Mouse (Mus musculus) limb, embryonic 15.5 days (tissue): ENCODE results near the gene Igfbp6. TPM values are rescaled to one million over a fixed set of nuclear protein-coding genes. Genes with fewer than 3 reads are reported as not detected.

ENCODE experiments used
- ATAC-seq: fragments of 200-750 bp; cut with Nextera tagmentation; 2 replicates; pipeline ENCODE4 v1.8.0; 2017; ENCODE audit warnings: low read depth, moderate TSS enrichment; ENCODE audit not compliant: insufficient number of reproducible peaks, low FRiP score, low TSS enrichment
- H3K27ac ChIP-seq: fragments of 300-500 bp; sonication (generic); 2 replicates; pipeline ENCODE4 v1.5.1; 2015; ENCODE audit warnings: moderate library complexity, mild to moderate bottlenecking, inconsistent platforms
- H3K27me3 ChIP-seq: fragments of 300-500 bp; sonication (generic); 2 replicates; pipeline ENCODE4 v1.6.1; 2015; ENCODE audit warnings: inconsistent platforms
- H3K36me3 ChIP-seq: fragments of 300-500 bp; sonication (generic); 2 replicates; pipeline ENCODE4 v1.6.1; 2015; ENCODE audit warnings: inconsistent platforms
- H3K4me1 ChIP-seq: fragments of 300-500 bp; sonication (generic); 2 replicates; pipeline ENCODE4 v1.6.1; 2015; ENCODE audit warnings: inconsistent platforms
- H3K4me2 ChIP-seq: fragments of 300-500 bp; sonication (generic); 2 replicates; pipeline ENCODE4 v1.6.1; 2015; ENCODE audit warnings: mild to moderate bottlenecking, inconsistent platforms
- H3K4me3 ChIP-seq: fragments of 300-500 bp; sonication (generic); 2 replicates; pipeline ENCODE4 v1.5.1; 2015; ENCODE audit warnings: mild to moderate bottlenecking, inconsistent platforms
- H3K9ac ChIP-seq: fragments of 300-500 bp; sonication (generic); 2 replicates; pipeline ENCODE4 v1.6.1; 2015; ENCODE audit warnings: inconsistent platforms
- H3K9me3 ChIP-seq: fragments of 300-500 bp; sonication (generic); 2 replicates; pipeline ENCODE4 v1.6.1; 2016; ENCODE audit warnings: inconsistent platforms
- WGBS: fragments of 180-500 bp; shearing (Covaris S2); methylation state at CpG from one replicate; pipeline ENCODE4 v1.1.7; 2015; 5-methylcytosine and 5-hydroxymethylcytosine counted together
- polyA plus RNA-seq: library from polyadenylated mRNA; unstranded; fragments of >200 nt; fragmentation: Nextera tagmentation; extraction: Ambion mirVana; gene quantifications from 2 replicates; pipeline ENCODE4 v1.2.1, GENCODE M21; 2015

The Igfbp6 gene
- polyA plus RNA-seq, 1 experiment from 2014 or later, result 17.5 TPM

DNA sequence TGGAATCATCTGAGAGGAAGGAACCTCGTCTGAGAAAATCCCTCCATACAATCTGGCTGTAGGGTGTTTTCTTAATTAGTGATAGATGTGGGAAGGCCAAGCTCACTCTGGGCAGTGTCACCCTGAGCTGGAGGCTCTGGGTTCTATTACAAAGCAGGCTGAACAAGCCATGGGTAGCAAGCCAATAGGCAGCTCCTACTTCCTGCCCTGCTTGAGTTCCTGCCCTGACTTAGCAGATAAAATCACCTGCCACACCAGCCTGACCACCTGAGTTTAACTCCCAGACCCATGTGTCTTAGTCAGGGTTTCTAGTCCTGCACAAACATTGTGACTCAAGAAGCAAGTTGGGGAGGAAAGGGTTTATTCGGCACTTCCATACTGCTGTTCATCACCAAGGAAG is 24.9 kb downstream of the Igfbp6 start:
- H3K27me3 ChIP-seq, result no peaks in the 10 kb centered on the region
- H3K36me3 ChIP-seq, result peaks cover 9% of the 10 kb centered on the region
- H3K27ac ChIP-seq, result no peak overlapping the region
- H3K9ac ChIP-seq, result no peak overlapping the region
- H3K9me3 ChIP-seq, result no peaks in the 10 kb centered on the region
- no peak for ATAC-seq
- 55% methylated on average over 2 of the region's 2 CpGs for WGBS
- H3K4me3 ChIP-seq, result no peak overlapping the region
- no peak overlapping the region for H3K4me2 ChIP-seq
- peaks cover 29% of the 10 kb centered on the region for H3K4me1 ChIP-seq

DNA sequence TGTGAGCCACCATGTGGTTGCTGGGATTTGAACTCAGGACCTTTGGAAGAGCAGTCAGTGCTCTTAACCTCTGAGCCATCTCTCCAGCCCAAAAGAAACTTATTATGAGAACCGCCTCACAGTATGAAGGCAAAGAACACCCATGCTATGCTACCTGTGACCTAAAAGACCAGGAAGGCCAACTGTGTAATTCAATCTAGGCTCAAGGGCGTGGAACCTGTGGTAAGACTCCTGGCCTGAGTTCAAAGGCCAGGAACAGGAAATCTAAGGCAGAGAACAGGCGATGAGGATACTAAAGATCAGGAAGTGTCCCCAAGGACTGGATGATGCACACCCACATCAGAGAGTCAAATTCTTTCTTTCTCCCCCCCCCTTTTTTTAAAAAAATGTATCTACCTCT is 29.4 kb downstream of the Igfbp6 start:
- 91% methylated on average over 3 of the region's 3 CpGs for WGBS
- no peak for ATAC-seq
- peaks cover 35% of the 10 kb centered on the region for H3K36me3 ChIP-seq
- H3K27me3 ChIP-seq, result no peaks in the 10 kb centered on the region
- H3K9me3 ChIP-seq, result no peaks in the 10 kb centered on the region
- no peak overlapping the region for H3K4me3 ChIP-seq
- H3K4me1 ChIP-seq, result peaks cover 6% of the 10 kb centered on the region; the same call in 1 of the 2 replicates
- no peak overlapping the region for H3K9ac ChIP-seq
- no peak overlapping the region for H3K27ac ChIP-seq
- no peak overlapping the region for H3K4me2 ChIP-seq

DNA sequence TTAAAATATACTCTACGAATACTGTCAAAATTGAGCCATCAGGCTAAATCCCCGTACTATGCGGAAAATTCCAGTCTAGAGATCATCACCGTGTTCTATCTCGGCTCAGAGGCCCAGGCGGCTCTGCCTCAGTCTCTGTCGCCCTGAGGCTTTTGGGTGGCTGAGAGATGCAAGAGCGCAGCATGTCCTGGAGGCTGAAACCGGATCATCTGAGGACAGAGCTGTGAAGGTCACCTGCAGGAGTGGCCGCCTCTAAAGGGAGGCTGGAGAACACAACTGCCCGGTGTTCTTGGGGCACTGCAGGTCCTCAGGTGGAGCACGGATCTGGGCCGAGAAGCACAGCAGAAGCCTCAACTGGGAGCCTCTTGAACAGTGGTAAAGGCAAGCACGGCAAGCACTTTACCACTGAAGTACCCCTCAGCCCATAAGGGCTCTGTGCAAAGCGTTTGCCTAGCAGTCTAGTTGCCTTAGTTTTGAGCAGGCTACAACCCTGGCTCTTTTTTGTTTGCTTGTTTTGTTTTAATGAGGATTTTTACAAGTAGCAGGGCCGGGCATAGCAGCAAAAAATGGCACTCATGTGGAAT is 31.7 kb downstream of the Igfbp6 start:
- peaks cover 52% of the 10 kb centered on the region for H3K36me3 ChIP-seq
- H3K4me2 ChIP-seq, result no peak overlapping the region
- H3K4me1 ChIP-seq, result no peaks in the 10 kb centered on the region
- H3K27me3 ChIP-seq, result no peaks in the 10 kb centered on the region
- ATAC-seq, result no peak
- no peak overlapping the region for H3K27ac ChIP-seq
- WGBS, result 81% methylated on average over 16 of the region's 16 CpGs
- no peak overlapping the region for H3K9ac ChIP-seq
- no peak overlapping the region for H3K4me3 ChIP-seq
- H3K9me3 ChIP-seq, result no peaks in the 10 kb centered on the region

DNA sequence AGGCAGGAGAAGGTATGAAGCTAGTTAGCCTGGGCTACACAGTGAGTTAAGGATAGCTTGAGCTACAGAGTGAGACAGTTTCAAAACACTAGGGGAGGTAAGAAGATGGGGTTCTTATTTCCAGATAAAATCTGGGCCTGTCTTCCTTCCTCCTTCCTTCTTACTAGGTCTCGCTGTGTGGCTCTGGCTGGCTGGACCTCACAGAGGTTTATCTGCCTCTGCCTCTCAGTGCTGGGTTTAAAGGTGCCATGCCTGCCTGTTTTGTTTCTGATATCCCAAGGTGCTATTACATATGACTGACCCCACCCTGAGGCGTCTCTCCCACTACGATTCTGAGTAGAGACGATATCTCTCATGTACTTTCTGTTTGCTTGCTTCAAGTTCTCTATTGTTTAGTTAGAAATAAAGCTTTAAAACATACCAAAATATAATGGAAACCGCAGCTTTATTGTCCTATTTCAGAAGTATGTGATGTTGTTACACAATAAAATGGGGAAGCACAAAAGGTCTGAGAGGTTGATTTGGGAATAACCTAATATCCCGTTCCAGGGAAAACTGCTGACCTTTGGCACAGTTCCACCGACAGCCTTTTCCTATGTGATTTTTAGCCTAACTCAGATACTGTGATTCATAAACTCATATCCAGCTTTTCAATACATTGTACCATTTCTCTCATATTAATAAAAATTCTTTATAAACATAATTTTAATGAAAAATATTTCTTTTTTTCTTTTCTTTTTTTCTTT is 32.6 kb downstream of the Igfbp6 start:
- H3K27ac ChIP-seq, result no peak overlapping the region
- H3K4me3 ChIP-seq, result no peak overlapping the region
- peaks cover 50% of the 10 kb centered on the region for H3K36me3 ChIP-seq
- H3K27me3 ChIP-seq, result no peaks in the 10 kb centered on the region
- H3K4me1 ChIP-seq, result no peaks in the 10 kb centered on the region
- H3K9ac ChIP-seq, result no peak overlapping the region
- no peak overlapping the region for H3K4me2 ChIP-seq
- 84% methylated on average over 7 of the region's 7 CpGs for WGBS
- no peak for ATAC-seq
- no peaks in the 10 kb centered on the region for H3K9me3 ChIP-seq

DNA sequence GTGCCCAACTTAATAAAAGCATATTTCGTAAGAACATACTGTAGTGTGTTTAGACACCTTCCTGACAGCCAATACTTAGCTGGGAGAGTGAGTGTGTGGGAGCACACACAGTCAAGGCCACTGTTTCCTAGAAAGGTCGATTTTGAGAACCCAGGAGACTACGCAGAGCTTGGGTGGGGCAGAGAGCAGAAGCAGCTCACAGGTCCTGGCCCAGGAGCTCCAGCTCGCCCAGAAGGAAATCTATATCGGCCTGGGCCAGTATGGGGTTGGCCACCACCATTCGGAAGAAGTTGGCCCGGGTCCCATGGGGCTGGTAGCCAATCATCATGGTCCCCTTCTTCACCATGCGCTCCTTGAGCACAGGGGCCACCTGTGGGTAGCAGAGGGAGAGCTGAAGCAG is 33.3 kb downstream of the Igfbp6 start:
- WGBS, result 85% methylated on average over 8 of the region's 8 CpGs
- no peak for ATAC-seq
- no peak overlapping the region for H3K4me2 ChIP-seq
- no peak overlapping the region for H3K9ac ChIP-seq
- no peak overlapping the region for H3K27ac ChIP-seq
- no peak overlapping the region for H3K4me3 ChIP-seq
- no peaks in the 10 kb centered on the region for H3K27me3 ChIP-seq
- H3K4me1 ChIP-seq, result no peaks in the 10 kb centered on the region
- H3K9me3 ChIP-seq, result no peaks in the 10 kb centered on the region
- peaks cover 50% of the 10 kb centered on the region for H3K36me3 ChIP-seq

DNA sequence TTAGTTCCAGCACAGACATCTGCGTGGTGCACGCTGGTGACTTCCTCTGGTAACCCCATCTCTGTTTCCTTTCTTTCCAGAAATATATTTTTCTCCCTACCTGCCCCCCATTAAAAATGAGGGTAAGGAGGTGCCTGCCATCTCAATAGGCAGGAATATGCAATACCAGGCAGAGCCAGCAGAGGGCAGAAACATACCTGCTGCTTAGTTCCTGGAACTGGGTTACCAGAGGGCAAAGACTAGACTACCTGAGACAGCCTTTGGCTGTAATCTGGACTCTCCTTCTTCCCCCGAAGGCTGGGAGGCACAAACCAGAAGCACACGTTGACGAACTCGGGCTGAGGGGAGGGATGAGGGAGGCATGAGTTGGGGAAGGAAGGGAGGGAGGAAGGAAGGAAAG is 34.1 kb downstream of the Igfbp6 start:
- Histone ChIP-seq H3K4me1 (no peaks in the 10 kb centered on the region), H3K9ac (no peak overlapping the region), H3K27ac (no peak overlapping the region), H3K9me3 (no peaks in the 10 kb centered on the region), H3K27me3 (no peaks in the 10 kb centered on the region), H3K4me2 (no peak overlapping the region), H3K36me3 (peaks cover 57% of the 10 kb centered on the region), H3K4me3 (no peak overlapping the region)
- WGBS, result 12% methylated on average over 6 of the region's 6 CpGs
- no peak for ATAC-seq

DNA sequence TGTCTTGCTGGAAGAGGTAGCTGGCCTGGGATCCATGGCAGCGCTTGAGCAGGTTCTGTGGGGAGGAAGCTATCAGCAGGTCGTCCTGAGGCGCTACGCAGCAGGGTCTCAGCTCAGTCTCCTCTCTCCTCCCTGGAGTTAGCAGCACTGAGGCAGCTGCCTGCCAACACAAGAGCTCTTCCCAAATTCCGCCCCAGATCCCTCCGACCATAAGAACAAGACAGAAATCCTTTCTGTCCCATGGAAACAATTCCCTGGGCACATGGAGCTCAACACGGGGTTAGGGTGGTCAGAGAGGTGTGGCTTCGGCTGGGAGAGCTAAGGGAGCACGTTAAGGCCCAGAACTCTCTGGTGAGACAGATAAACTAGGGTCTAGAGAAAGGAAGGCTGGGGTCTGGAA is 34.9 kb downstream of the Igfbp6 start:
- Histone ChIP-seq H3K9me3 (no peaks in the 10 kb centered on the region), H3K9ac (no peak overlapping the region), H3K4me1 (no peaks in the 10 kb centered on the region), H3K4me3 (no peak overlapping the region), H3K4me2 (no peak overlapping the region), H3K27ac (no peak overlapping the region), H3K27me3 (no peaks in the 10 kb centered on the region), H3K36me3 (peaks cover 63% of the 10 kb centered on the region)
- WGBS, result 84% methylated on average over 9 of the region's 9 CpGs
- ATAC-seq, result no peak

DNA sequence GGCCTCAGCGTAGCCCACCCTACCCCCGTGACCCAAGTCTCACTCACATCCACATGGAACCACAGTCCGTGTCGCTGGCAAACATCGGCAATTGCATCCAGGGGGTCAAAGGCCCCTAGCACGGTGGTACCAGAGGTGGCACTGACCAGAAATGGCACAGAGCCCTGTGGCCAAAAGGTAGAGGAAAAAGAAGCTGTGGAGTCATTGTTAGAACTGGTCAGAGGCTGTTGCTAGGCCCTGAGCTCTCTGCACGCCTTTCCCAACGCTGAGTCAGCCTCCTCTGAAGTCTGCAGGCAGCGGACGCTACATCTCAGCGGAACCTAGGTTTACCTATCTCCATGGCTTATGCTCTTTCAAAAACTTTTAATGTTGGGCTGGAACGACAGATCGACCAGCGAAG is 35.8 kb downstream of the Igfbp6 start:
- Histone ChIP-seq H3K27ac (no peak overlapping the region), H3K4me2 (no peak overlapping the region), H3K27me3 (no peaks in the 10 kb centered on the region), H3K9ac (no peak overlapping the region), H3K4me3 (no peak overlapping the region), H3K36me3 (peaks cover 65% of the 10 kb centered on the region), H3K4me1 (no peaks in the 10 kb centered on the region), H3K9me3 (no peaks in the 10 kb centered on the region)
- WGBS, result 91% methylated on average over 14 of the region's 14 CpGs
- ATAC-seq, result no peak

DNA sequence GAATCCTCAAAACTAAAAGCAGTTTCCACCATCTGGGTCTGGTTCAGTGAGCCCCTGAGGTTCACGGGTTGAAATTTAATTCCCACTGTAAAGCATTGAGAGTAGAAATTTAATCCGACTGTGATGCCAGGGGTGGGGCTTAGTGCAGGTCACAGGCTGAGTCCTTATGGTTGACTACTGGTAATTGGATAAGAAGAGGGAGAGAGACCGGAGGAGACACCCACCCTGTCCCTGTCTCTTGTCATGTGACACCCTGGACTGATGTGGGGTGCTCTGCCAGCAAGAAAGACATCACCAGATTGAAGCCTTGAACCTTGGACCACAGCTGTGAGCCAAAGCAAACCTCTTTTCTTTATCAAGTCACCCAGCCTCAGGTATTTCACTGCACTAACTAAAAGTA is 38.9 kb downstream of the Igfbp6 start:
- WGBS, result 66% methylated on average over 3 of the region's 3 CpGs
- Histone ChIP-seq H3K4me3 (no peak overlapping the region), H3K36me3 (peaks cover 78% of the 10 kb centered on the region), H3K27ac (no peak overlapping the region), H3K9ac (no peak overlapping the region), H3K9me3 (no peaks in the 10 kb centered on the region), H3K27me3 (no peaks in the 10 kb centered on the region), H3K4me1 (no peaks in the 10 kb centered on the region), H3K4me2 (no peak overlapping the region)
- ATAC-seq, result no peak

DNA sequence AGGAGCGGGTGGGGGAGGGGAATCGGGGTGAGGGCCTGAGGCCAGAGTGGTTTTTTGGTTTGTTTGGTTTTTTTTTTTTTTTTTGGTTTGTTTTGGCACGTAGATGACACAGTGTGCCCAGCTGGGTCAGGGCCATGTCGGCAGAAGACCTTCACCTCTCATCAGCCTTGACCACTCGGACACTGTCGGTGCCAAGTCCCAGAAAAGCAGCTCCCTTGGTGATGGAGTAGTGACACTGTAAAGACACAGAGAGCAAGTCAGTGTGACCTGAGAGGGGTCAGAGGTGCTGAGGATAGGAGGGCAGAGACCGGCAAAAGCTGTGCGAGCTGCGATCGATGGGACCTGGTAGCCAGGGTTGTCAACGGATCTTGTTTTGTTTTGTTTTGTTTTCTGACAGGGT is 42.1 kb downstream of the Igfbp6 start:
- no peak for ATAC-seq
- Histone ChIP-seq H3K36me3 (peaks cover 65% of the 10 kb centered on the region), H3K9ac (no peak overlapping the region), H3K4me1 (no peaks in the 10 kb centered on the region), H3K4me3 (no peak overlapping the region), H3K27me3 (no peaks in the 10 kb centered on the region), H3K27ac (no peak overlapping the region), H3K4me2 (no peak overlapping the region), H3K9me3 (no peaks in the 10 kb centered on the region)
- 83% methylated on average over 11 of the region's 11 CpGs for WGBS

DNA sequence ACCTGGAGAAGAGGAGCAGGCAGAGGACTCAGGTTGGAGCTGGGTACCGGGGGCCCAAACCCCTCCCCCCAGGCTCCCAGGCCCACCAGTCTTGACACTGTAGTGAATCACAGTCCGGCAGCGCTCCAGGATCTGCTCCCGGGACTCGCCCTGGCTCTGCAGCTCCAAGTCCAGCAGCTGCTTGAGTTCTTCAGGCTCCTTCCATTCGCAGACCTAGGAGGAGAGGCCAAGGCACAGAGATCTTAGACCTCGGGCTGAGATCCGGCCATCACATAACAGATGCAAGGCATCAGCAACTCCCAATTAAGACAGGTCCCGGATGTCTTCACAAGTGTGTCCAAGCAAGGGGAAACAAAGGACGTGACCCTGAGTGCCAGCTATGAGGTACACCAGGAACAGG is 43.9 kb downstream of the Igfbp6 start:
- no peaks in the 10 kb centered on the region for H3K4me1 ChIP-seq
- ATAC-seq, result no peak
- H3K4me3 ChIP-seq, result no peak overlapping the region
- peaks cover 53% of the 10 kb centered on the region for H3K36me3 ChIP-seq
- H3K27me3 ChIP-seq, result no peaks in the 10 kb centered on the region
- no peaks in the 10 kb centered on the region for H3K9me3 ChIP-seq
- no peak overlapping the region for H3K4me2 ChIP-seq
- H3K9ac ChIP-seq, result no peak overlapping the region
- no peak overlapping the region for H3K27ac ChIP-seq
- WGBS, result 87% methylated on average over 10 of the region's 10 CpGs

DNA sequence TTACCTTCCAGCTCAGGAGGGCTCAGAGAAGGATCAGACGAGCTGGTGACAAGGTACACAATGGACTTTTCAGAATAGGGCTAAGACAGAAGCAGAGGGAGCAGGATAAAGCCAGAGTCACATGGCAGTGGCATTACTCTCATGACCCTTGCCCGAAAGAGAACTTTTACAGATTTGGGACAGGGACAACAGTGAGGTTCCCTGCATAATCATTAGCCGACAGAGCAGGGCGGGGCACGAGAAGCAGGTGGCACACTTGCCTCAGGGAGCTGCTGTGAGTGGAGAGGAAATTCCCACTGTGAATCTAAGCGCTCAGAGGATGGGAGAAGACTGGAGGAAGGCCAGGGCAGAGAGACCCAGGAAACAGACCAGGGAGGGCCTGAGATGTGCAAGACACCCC is 44.7 kb downstream of the Igfbp6 start:
- Histone ChIP-seq H3K27ac (no peak overlapping the region), H3K27me3 (no peaks in the 10 kb centered on the region), H3K9me3 (no peaks in the 10 kb centered on the region), H3K36me3 (peaks cover 45% of the 10 kb centered on the region), H3K4me3 (no peak overlapping the region), H3K9ac (no peak overlapping the region), H3K4me1 (no peaks in the 10 kb centered on the region), H3K4me2 (no peak overlapping the region)
- 59% methylated on average over 6 of the region's 6 CpGs for WGBS
- no peak for ATAC-seq
